ENCODE assay signal across 22 mouse cellular contexts in the genomic region with DNA sequence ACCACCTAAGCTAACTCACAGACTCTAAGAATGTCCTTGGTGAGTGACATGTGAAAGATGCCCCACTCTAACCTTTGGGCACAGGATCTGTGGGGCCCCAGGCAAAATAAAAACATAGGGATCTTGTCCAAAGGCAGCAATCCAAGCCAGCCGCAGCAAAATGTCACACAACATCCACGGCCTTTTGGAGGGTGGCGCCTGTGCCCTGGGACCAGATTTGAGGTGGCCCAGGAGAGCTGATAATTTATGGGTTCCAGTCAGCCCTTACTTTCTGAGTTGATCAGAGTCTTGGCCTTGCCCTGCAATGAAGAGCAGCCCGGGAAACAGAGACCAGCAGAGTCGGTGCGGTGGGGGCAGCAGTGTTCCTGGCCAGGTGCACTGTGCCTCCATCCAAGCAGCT.
"Had no signal": no experiment of that assay in that cellular context is flagged by ENCODE, and none has a peak within 500 bp of the region (broad histone marks: within the 10 kb centered on the region; RNA-seq: fewer than 3 reads in every experiment).

No protein-coding gene starts in this region.

- H3K27ac ChIP-seq: layer of hippocampus, adult 2 months; limb, embryonic 13.5 days; liver, embryonic 12.5 days; liver, embryonic 15.5 days; lung, embryonic 15.5 days; midbrain, embryonic 10.5 days; midbrain, embryonic 13.5 days; neural tube, embryonic 13.5 days; stomach, embryonic 15.5 days had no signal

- ATAC-seq: liver, embryonic 12.5 days; midbrain, embryonic 13.5 days; midbrain, embryonic 16.5 days had no signal

- H3K9ac ChIP-seq: limb, embryonic 13.5 days; liver, embryonic 12.5 days; liver, embryonic 15.5 days; lung, embryonic 15.5 days; midbrain, embryonic 13.5 days; neural tube, embryonic 13.5 days; stomach, embryonic 15.5 days had no signal

- DNase-seq: kidney, postnatal 25 days; layer of hippocampus, adult 9-11 months; liver; lung, adult 18-20 months; lung, postnatal 10 days; retina, postnatal 1 day; right cerebral cortex, postnatal 25 days; spleen, adult 18-20 months; thymus, postnatal 25 days had no signal

- H3K4me1 ChIP-seq: liver, embryonic 15.5 days; megakaryocyte, embryonic 14.5 days had no signal

- H3K27me3 ChIP-seq: neural tube, embryonic 13.5 days; stomach, embryonic 15.5 days had no signal

- H3K36me3 ChIP-seq: liver, embryonic 12.5 days; liver, embryonic 15.5 days; lung, embryonic 15.5 days; midbrain, embryonic 13.5 days; neural tube, embryonic 13.5 days had no signal

- H3K4me2 ChIP-seq: limb, embryonic 13.5 days; liver, embryonic 12.5 days; liver, embryonic 15.5 days; lung, embryonic 15.5 days; midbrain, embryonic 13.5 days; neural tube, embryonic 13.5 days; stomach, embryonic 15.5 days had no signal

- H3K4me3 ChIP-seq: layer of hippocampus, adult 2 months; limb, embryonic 10.5 days; limb, embryonic 13.5 days; liver, embryonic 12.5 days; liver, embryonic 15.5 days; lung, embryonic 15.5 days; megakaryocyte, embryonic 14.5 days; midbrain, embryonic 10.5 days; midbrain, embryonic 13.5 days; myocyte; neural tube, embryonic 13.5 days; stomach, embryonic 15.5 days had no signal

- H3K9me3 ChIP-seq: liver, embryonic 12.5 days; liver, embryonic 15.5 days; lung, embryonic 15.5 days; midbrain, embryonic 10.5 days; midbrain, embryonic 13.5 days; stomach, embryonic 15.5 days had no signal
